Mouse (Mus musculus): Measurements from ENCODE around the gene Hemgn. TPM values are rescaled to one million over a fixed set of nuclear protein-coding genes. Genes with fewer than 3 reads are reported as not detected.
A peak's percentile ranks its signal among the peaks of the same experiment; 100 is the strongest.

Hemgn gene
- polyA plus RNA-seq, 1 experiment from 2014 or later = 0.22 TPM

- WGBS = 92% methylated on average over 8 of the region's 8 CpGs
- no peak overlapping the region for H3K27ac ChIP-seq
- H3K4me3 ChIP-seq = no peak overlapping the region
- H3K4me2 ChIP-seq = no peak overlapping the region
- no peaks in the 10 kb centered on the region for H3K9me3 ChIP-seq
- H3K27me3 ChIP-seq = no peaks in the 10 kb centered on the region
- H3K4me1 ChIP-seq (replicated peaks) = no peaks in the 10 kb centered on the region
- no peak for ATAC-seq (ENCODE audit: low FRiP score)
- H3K36me3 ChIP-seq = no peaks in the 10 kb centered on the region
- H3K9ac ChIP-seq = no peak overlapping the region
Observed at GRCm38 (mm10) chr4:46406966-46407703, 6.2 kb downstream of the Hemgn start.

DNA sequence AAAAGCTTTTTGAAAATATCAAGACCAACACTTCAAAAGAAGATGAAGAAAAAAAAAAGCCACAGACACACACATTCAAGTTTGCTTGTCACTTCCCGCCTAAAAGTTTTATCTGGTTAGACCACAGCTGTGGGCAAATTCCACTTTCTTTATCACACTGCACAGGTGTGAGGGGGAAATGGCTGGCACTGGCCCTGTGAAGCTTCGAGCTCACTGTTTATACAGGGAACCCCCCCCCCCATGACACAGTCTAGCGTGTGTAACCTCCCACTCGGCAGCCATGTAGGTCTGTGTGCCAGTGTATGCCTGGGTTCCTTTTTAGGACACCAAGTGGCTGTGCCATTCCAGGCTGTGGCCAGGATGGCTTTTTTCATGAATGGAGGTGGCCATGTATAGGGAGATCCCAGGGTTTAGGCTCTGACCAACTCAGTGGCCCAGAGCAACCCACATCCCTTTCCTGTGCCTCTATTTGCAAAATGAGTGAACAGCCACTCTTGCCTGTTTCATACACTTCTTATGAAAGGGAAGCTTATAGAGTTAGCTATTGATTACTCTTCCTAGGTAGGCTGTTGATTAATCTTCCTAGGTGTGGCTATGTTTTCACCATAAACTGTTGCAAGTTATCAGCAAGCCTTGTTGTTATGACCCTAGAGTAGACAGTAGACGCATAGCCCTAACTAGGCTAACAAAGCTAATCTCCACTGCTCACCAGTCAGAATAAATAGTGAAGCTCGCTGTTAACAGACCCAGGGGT, 9.1 kb downstream of the Hemgn start:
- no peak overlapping the region for H3K4me2 ChIP-seq
- WGBS = 85% methylated on average over 6 of the region's 6 CpGs
- no peaks in the 10 kb centered on the region for H3K4me1 ChIP-seq (replicated peaks)
- H3K27me3 ChIP-seq = no peaks in the 10 kb centered on the region
- H3K27ac ChIP-seq = no peak overlapping the region
- no peaks in the 10 kb centered on the region for H3K36me3 ChIP-seq
- ATAC-seq (ENCODE audit: low FRiP score) = no peak
- no peak overlapping the region for H3K4me3 ChIP-seq
- H3K9me3 ChIP-seq = no peaks in the 10 kb centered on the region
- no peak overlapping the region for H3K9ac ChIP-seq

DNA sequence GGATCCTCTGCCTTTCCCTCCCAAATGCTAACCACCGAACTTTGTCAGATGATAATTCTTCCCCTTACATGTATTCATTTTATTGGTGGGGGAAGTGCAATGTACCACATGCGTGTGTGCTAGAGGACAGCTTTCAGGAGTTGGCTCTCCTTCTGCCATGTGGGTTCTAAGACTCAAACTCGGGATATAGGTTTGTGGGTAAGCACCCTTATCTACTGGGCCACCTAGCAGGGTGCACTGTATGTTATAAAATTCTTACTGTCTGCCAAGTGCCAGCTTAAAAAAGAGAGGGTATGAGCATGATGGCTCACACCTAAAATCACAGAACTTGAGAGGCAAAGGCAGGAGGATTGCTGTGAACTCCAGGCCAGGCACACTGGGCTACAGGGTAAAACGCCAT, 14.5 kb downstream of the Hemgn start:
- no peaks in the 10 kb centered on the region for H3K36me3 ChIP-seq
- WGBS = 85% methylated on average over 4 of the region's 4 CpGs
- no peak overlapping the region for H3K4me2 ChIP-seq
- no peaks in the 10 kb centered on the region for H3K4me1 ChIP-seq (replicated peaks)
- H3K27me3 ChIP-seq = peaks cover 12% of the 10 kb centered on the region; the same call in 1 of the 2 replicates
- H3K9ac ChIP-seq = no peak overlapping the region
- H3K9me3 ChIP-seq = no peaks in the 10 kb centered on the region
- no peak overlapping the region for H3K27ac ChIP-seq
- no peak for ATAC-seq (ENCODE audit: low FRiP score)
- no peak overlapping the region for H3K4me3 ChIP-seq

- 41% methylated on average over 5 of the region's 5 CpGs for WGBS
- H3K4me2 ChIP-seq = no peak overlapping the region
- H3K4me3 ChIP-seq = no peak overlapping the region
- H3K4me1 ChIP-seq (replicated peaks) = no peaks in the 10 kb centered on the region
- H3K27me3 ChIP-seq = peaks cover 12% of the 10 kb centered on the region; the same call in 1 of the 2 replicates
- ATAC-seq (ENCODE audit: low FRiP score) = no peak
- no peaks in the 10 kb centered on the region for H3K36me3 ChIP-seq
- H3K9ac ChIP-seq = no peak overlapping the region
- no peak overlapping the region for H3K27ac ChIP-seq
- H3K9me3 ChIP-seq = no peaks in the 10 kb centered on the region
Observed at GRCm38 (mm10) chr4:46395736-46396135, 17.6 kb downstream of the Hemgn start.

GRCm38 (mm10) chr4:46394388-46394787, 18.9 kb downstream of the Hemgn start:
- Histone ChIP-seq H3K4me3 (no peak overlapping the region), H3K27ac (no peak overlapping the region), H3K27me3 (peaks cover 12% of the 10 kb centered on the region; the same call in 1 of the 2 replicates), H3K4me2 (no peak overlapping the region), H3K36me3 (no peaks in the 10 kb centered on the region), H3K4me1 (replicated peaks) (peaks cover 6% of the 10 kb centered on the region), H3K9me3 (no peaks in the 10 kb centered on the region), H3K9ac (no peak overlapping the region)
- WGBS = 78% methylated on average over 2 of the region's 2 CpGs
- ATAC-seq (ENCODE audit: low FRiP score) = no peak

DNA sequence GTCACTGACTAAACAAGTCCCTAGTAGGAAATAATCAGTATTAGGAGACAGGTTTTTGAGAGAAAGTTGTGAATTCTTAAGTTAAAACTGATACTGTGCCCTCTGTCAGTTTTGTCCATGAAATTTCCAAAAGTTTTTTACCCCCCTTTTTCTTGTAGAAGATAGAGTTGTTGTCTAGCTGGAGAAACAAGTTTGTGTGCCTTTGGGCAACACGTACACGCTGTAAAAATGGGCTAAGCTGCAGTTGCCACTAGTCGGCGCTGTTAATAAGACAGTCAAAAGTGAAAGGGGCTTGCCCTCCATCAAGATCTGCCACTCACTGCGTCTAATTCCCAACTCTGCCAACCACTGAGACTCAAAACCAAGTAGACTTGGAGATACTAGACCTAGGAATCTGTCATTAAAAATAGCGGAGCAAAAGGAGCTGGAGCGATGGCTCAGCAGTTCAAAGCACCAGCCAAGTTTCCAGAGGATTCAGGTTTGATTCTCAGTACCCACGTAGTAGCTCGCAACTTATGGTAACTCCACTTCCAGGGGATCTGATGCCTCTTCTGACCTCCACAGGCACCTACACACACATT, 22.8 kb downstream of the Hemgn start:
- peaks cover 6% of the 10 kb centered on the region for H3K4me1 ChIP-seq (replicated peaks)
- WGBS = 25% methylated on average over 9 of the region's 9 CpGs
- peak overlapping the region; percentile 63 for H3K4me3 ChIP-seq
- H3K4me2 ChIP-seq = peak overlapping the region; percentile 59
- H3K9ac ChIP-seq = no peak overlapping the region
- H3K36me3 ChIP-seq = peaks cover 8% of the 10 kb centered on the region
- H3K27ac ChIP-seq = no peak overlapping the region
- no peaks in the 10 kb centered on the region for H3K27me3 ChIP-seq
- no peaks in the 10 kb centered on the region for H3K9me3 ChIP-seq
- no peak for ATAC-seq (ENCODE audit: low FRiP score)

DNA sequence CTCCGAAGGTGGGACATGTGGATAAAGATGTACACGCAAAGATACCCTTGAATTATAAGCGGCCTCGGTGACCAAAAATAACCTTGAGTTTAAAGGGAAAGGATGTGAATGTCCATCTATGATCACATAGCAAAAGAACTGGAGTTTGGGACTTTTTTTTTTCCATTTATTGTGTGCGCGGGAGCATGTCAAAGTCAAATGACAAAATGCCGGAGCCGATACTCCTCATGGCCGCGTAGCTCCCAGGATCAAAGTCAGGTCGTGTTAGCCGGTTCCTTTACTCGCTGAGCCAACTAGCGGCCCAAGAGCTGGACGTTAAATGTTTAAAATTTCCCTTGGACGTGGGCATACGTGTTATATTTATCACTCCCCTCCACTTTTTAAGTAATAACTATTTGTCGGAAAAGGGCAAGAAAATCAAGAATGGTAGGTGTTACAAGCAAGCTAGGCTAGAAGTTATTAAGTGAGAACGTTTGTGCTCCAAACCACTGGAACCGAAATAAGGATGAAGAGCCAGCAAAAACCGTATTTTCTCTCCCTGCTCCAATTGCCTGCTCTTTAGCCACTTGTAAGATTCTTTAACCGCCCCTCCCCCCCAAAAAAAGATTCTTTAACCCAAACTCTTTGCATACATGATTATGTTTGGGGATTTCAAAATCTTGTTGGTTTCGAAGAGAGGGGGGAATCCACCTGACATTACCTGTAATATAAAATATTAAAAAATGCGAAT, 23.5 kb downstream of the Hemgn start:
- Histone ChIP-seq H3K27ac (peak overlapping the region; percentile 93), H3K9me3 (no peaks in the 10 kb centered on the region), H3K36me3 (peaks cover 15% of the 10 kb centered on the region), H3K9ac (peak overlapping the region; percentile 85), H3K4me2 (peak overlapping the region; percentile 59), H3K4me3 (peak overlapping the region; percentile 63), H3K27me3 (no peaks in the 10 kb centered on the region), H3K4me1 (replicated peaks) (peaks cover 6% of the 10 kb centered on the region)
- no peak; the same call in 1 of the 2 replicates for ATAC-seq (ENCODE audit: low FRiP score)
- WGBS = 3% methylated on average over 24 of the region's 24 CpGs

DNA sequence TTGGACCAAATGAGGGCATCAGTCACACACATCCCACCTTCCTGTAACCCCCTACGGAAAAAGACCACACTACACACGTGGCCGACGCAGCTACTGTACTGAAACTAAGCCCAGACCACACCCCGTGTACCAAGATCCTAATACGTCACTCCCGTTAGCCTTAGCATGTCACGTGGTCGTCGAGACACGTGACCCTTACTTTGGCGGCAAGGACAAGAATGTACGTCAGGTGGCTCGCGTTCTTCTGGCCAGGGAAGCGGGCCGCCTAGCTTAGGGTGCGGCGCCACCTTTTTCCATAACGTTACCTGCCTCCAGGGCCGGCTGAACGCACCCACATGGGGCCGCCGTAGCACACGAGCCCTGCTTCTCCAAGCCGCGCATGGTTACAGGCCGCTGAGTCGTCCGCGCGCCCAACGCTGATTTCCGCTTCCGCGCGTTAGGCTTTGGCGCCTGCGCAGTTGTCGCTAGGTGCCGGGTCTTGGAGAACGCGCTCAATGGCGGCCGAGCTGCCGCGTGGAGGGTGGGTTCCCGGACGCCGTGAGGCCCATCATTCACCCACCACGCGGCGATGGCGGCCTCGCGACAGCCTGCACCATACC, 24.2 kb downstream of the Hemgn start, which contains the start of gene Trmo:
TSS of gene Trmo (minus strand) at position 425 of the 599 bp plus-strand sequence.
- WGBS = under 1% methylated on average over 56 of the region's 56 CpGs
- Histone ChIP-seq H3K27me3 (no peaks in the 10 kb centered on the region), H3K4me2 (peak within 1 kb of the TSS; percentile 59), H3K4me3 (peak within 1 kb of the TSS; percentile 63), H3K4me1 (replicated peaks) (peaks cover 6% of the 10 kb centered on the region), H3K27ac (peak within 1 kb of the TSS; percentile 93), H3K9me3 (no peaks in the 10 kb centered on the region), H3K36me3 (peaks cover 22% of the 10 kb centered on the region), H3K9ac (peak within 1 kb of the TSS; percentile 85)
- ATAC-seq (ENCODE audit: low FRiP score) = peak; percentile 98

- peak overlapping the region; percentile 85 for H3K9ac ChIP-seq
- no peak for ATAC-seq (ENCODE audit: low FRiP score)
- no peaks in the 10 kb centered on the region for H3K9me3 ChIP-seq
- H3K4me2 ChIP-seq = peak overlapping the region; percentile 59
- peaks cover 6% of the 10 kb centered on the region for H3K4me1 ChIP-seq (replicated peaks)
- 51% methylated on average over 5 of the region's 5 CpGs for WGBS
- peak overlapping the region; percentile 93 for H3K27ac ChIP-seq
- no peaks in the 10 kb centered on the region for H3K27me3 ChIP-seq
- H3K36me3 ChIP-seq = peaks cover 22% of the 10 kb centered on the region
- H3K4me3 ChIP-seq = peak overlapping the region; percentile 63
Observed at GRCm38 (mm10) chr4:46388556-46388955, 24.8 kb downstream of the Hemgn start.

DNA sequence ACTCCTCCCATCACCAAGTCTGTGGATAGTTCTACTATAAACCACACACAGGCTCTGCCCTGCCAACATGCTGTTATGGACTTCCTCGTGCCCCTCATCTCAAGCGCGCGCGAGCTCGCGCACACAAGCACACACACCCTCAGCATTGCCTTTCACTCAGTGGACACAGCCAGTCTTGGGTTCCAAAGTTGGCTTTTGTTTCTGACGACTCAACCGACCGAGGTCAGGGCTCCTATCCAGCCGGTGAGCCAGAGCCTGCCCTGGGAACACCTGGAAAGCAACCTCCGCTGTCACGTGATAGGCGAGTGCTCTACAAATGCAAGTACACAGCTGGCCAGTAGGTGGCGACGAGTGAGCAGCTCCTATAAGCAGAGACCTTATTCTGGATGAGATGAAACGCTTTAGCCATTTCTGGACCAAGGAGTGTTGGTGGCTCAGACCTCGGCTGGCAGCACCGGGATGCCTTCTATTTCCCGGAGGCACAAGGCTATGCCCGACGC, 38.4 kb downstream of the Hemgn start:
- 24% methylated on average over 22 of the region's 22 CpGs for WGBS
- ATAC-seq (ENCODE audit: low FRiP score) = peak; percentile 78
- no peak overlapping the region for H3K27ac ChIP-seq
- 0 out of 2 replicates have a peak, but pooled peaks cover 3% of the 10 kb centered on the region for H3K4me1 ChIP-seq (replicated peaks)
- H3K9ac ChIP-seq = no peak overlapping the region
- peaks cover 32% of the 10 kb centered on the region for H3K36me3 ChIP-seq
- H3K4me3 ChIP-seq = peak overlapping the region; percentile 30
- H3K4me2 ChIP-seq = peak overlapping the region; percentile 49
- no peaks in the 10 kb centered on the region for H3K9me3 ChIP-seq
- peaks cover 19% of the 10 kb centered on the region for H3K27me3 ChIP-seq

- peaks cover 23% of the 10 kb centered on the region for H3K27me3 ChIP-seq
- ATAC-seq (ENCODE audit: low FRiP score) = no peak
- no peak overlapping the region for H3K27ac ChIP-seq
- peak overlapping the region; percentile 30; the same call in 1 of the 2 replicates for H3K4me3 ChIP-seq
- H3K4me1 ChIP-seq (replicated peaks) = 0 out of 2 replicates have a peak, but pooled peaks cover 3% of the 10 kb centered on the region
- no peak overlapping the region for H3K9ac ChIP-seq
- H3K36me3 ChIP-seq = peaks cover 27% of the 10 kb centered on the region
- no peaks in the 10 kb centered on the region for H3K9me3 ChIP-seq
- H3K4me2 ChIP-seq = peak overlapping the region; percentile 49
- WGBS = 55% methylated on average over 6 of the region's 6 CpGs
Observed at GRCm38 (mm10) chr4:46374455-46374854, 38.9 kb downstream of the Hemgn start.

Measured in hindbrain, embryonic 13.5 days (tissue).